Mouse (Mus musculus) embryonic facial prominence, embryonic 11.5 days (tissue): ENCODE data around the gene Cabin1. TPM values are rescaled to one million over a fixed set of nuclear protein-coding genes. Genes with fewer than 3 reads are reported as not detected.

Source experiments
- ATAC-seq: fragments of 200-750 bp; cut with Nextera tagmentation; replicated peaks from 2 replicates; pipeline ENCODE4 v1.8.0; 2017; ENCODE audit warnings: low read depth; ENCODE audit not compliant: insufficient number of reproducible peaks, low FRiP score, low TSS enrichment
- DNase-seq: peaks from one replicate; pipeline ENCODE4 v3.0.0-alpha.2; 2015; ENCODE audit warnings: low spot score
- H3K27ac ChIP-seq: fragments of 300-500 bp; sonication (generic); replicated peaks from 2 replicates; pipeline ENCODE4 v1.5.1; 2014; ENCODE audit warnings: mild to moderate bottlenecking, low read depth, low read length, control low read depth
- H3K27me3 ChIP-seq: fragments of 300-500 bp; sonication (generic); 2 replicates; pipeline ENCODE4 v1.6.1; 2014; ENCODE audit warnings: mild to moderate bottlenecking, low read length, moderate library complexity, mixed read lengths; ENCODE audit not compliant: control insufficient read depth, insufficient read depth
- H3K36me3 ChIP-seq: fragments of 300-500 bp; sonication (generic); replicated peaks from 2 replicates; pipeline ENCODE4 v1.6.1; 2014; ENCODE audit warnings: low read depth, mild to moderate bottlenecking, low read length, moderate library complexity, mixed read lengths; ENCODE audit not compliant: control insufficient read depth, insufficient read depth
- H3K4me1 ChIP-seq: fragments of 300-500 bp; sonication (generic); 2 replicates; pipeline ENCODE4 v1.6.1; 2014; ENCODE audit warnings: low read length, mixed read lengths; ENCODE audit not compliant: control insufficient read depth, insufficient read depth
- H3K4me2 ChIP-seq: fragments of 300-500 bp; sonication (generic); 2 replicates; pipeline ENCODE4 v1.6.1; 2014; ENCODE audit warnings: low read depth, mild to moderate bottlenecking, control low read depth, low read length, moderate library complexity
- H3K4me3 ChIP-seq: fragments of 300-500 bp; sonication (generic); 2 replicates; pipeline ENCODE4 v1.5.1; 2014; ENCODE audit warnings: low read depth, low read length, control low read depth
- H3K9ac ChIP-seq: fragments of 300-500 bp; sonication (generic); replicated peaks from 2 replicates; pipeline ENCODE4 v1.6.1; 2014; ENCODE audit warnings: mild to moderate bottlenecking, control low read depth, low read length
- H3K9me3 ChIP-seq: fragments of 300-500 bp; sonication (generic); replicated peaks from 2 replicates; pipeline ENCODE4 v1.6.1; 2016; ENCODE audit warnings: mild to moderate bottlenecking, low read length, inconsistent platforms, mixed read lengths; ENCODE audit not compliant: control insufficient read depth
- WGBS: fragments of 180-500 bp; shearing (Covaris S2); extraction: QIAGEN DNeasy Blood & Tissue Kit; methylation state at CpG from one replicate; pipeline ENCODE4 v1.1.7; 2014; 5-methylcytosine and 5-hydroxymethylcytosine counted together
- polyA plus RNA-seq: library from polyadenylated mRNA; unstranded; fragments of >200 nt; fragmentation: Nextera tagmentation; extraction: Ambion mirVana; gene quantifications from 2 replicates; pipeline ENCODE4 v1.2.1, GENCODE M21; 2014

Cabin1 gene
- polyA plus RNA-seq, 1 experiment from 2014 or later = 21.7 TPM

DNA sequence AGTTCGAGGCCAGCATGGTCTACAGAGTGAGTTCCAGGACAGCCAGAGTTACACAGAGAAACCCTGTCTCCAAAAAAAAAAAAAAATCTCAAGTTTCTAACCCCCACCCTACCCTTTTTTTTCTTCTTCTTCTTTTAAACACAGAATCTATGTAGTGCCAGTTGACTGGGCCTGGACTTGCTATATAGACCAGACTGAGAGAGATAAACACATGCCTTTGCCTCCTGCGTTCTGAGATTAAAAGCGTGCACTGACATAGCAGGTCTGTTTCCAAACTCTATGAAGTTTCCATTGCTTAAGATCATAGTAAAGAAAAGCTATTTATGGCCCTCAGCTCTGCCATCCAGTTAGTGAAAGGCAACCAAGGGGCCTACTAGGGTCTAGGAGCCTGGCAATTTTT lies 1.7 kb downstream of the Cabin1 start:
- Histone ChIP-seq H3K9me3 (no peaks in the 10 kb centered on the region), H3K9ac (no peak overlapping the region), H3K4me3 (no peak overlapping the region), H3K36me3 (peaks cover 4% of the 10 kb centered on the region), H3K27me3 (no peaks in the 10 kb centered on the region), H3K4me1 (no peaks in the 10 kb centered on the region), H3K4me2 (no peak overlapping the region), H3K27ac (no peak overlapping the region)
- 97% methylated on average over 3 of the region's 3 CpGs for WGBS
- DNase-seq = no peak
- no peak for ATAC-seq

DNA sequence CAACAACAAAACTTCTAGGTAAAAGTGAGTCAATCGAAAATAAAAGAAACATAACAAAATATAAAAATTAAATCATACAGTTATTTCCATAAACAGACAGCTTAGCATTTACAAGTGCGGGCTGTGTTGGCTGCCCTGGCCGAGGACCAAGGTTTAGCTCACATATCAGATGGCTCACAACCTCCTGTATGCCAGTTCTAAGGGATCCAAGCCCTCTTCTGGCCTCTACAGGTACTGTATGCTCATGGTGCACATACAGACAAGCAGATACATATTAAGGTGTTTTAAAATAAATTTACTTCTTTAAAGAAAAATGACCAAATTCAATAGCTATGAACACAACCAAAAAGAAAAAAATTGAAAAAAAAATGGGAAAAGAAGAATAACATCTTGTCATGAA lies 3.8 kb downstream of the Cabin1 start:
- Histone ChIP-seq H3K27me3 (no peaks in the 10 kb centered on the region), H3K4me1 (no peaks in the 10 kb centered on the region), H3K9ac (no peak overlapping the region), H3K9me3 (no peaks in the 10 kb centered on the region), H3K36me3 (peaks cover 4% of the 10 kb centered on the region), H3K4me2 (no peak overlapping the region), H3K4me3 (no peak overlapping the region), H3K27ac (no peak overlapping the region)
- DNase-seq = no peak
- WGBS = 98% methylated on average over 3 of the region's 3 CpGs
- no peak for ATAC-seq

DNA sequence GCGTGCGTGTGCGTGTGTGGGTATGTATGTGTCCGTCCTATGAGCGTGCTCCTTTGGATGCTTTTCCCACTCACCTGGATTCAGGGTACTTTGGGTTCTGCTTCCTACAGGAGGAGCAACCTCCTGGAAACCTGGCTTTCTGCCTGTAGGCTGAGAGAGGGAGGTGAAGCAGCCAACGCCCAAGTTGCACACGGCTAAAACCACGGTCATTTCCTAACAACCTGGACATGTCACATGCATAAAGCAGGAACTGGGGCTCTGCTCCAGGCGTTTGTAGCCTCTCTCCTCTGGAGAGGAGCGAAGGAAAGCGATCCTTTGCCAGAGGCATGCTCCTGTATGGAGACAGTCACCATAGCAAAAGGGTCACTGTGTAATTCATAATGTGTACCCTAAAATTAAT lies 7.4 kb downstream of the Cabin1 start:
- Histone ChIP-seq H3K9me3 (no peaks in the 10 kb centered on the region), H3K4me3 (no peak overlapping the region), H3K4me1 (no peaks in the 10 kb centered on the region), H3K9ac (no peak overlapping the region), H3K4me2 (no peak overlapping the region), H3K27me3 (no peaks in the 10 kb centered on the region), H3K27ac (no peak overlapping the region), H3K36me3 (peaks cover 4% of the 10 kb centered on the region)
- ATAC-seq (no peak), DNase-seq (no peak)
- WGBS = 94% methylated on average over 11 of the region's 11 CpGs

DNA sequence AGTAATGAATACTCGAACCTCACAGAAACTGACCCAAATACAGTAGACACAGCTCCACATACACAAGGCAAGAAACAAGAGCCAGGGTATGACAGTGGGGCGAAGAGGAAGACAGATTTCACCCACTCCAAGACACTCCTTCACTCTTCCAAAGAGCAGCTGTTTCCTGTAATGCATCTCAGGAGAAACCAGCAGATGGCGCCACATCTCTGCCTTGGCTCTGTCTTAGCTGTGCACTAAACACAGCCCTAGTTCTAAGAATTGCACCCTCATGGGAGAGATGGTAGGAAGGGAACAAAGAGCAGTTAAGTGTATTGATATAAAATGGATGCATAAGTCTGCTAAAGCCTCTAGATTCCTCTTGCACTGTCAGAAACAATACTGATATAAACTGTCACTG lies 20.1 kb downstream of the Cabin1 start:
- 48% methylated on average over 3 of the region's 3 CpGs for WGBS
- peak; percentile 87 for DNase-seq
- H3K27ac ChIP-seq = no peak overlapping the region
- no peak; the same call in 1 of the 2 replicates for ATAC-seq
- no peak overlapping the region for H3K4me2 ChIP-seq
- no peaks in the 10 kb centered on the region for H3K27me3 ChIP-seq
- no peaks in the 10 kb centered on the region for H3K4me1 ChIP-seq
- peaks cover 10% of the 10 kb centered on the region for H3K36me3 ChIP-seq
- no peak overlapping the region for H3K4me3 ChIP-seq
- H3K9me3 ChIP-seq = no peaks in the 10 kb centered on the region
- no peak overlapping the region for H3K9ac ChIP-seq

DNA sequence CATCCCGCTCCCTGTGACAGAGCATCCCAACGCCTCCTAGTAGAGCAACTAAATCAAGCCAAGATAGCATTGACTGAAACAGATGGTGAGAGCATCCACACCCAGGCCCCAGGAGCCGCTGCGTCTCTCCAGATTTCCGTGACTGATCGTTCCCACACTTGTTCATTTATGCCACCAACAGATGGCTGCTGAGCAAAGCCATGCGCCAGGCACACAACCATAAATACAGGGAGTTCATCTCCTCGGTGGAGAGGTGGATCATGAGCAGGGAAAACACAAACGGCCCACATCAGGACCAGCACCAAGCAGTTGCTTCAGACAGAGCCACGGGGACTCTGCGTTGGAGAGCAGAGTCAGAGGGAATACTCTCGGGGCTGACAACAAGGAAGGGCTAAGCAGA lies 20.8 kb downstream of the Cabin1 start:
- H3K4me1 ChIP-seq = no peaks in the 10 kb centered on the region
- no peak overlapping the region for H3K9ac ChIP-seq
- ATAC-seq (no peak), DNase-seq (no peak)
- no peak overlapping the region for H3K4me3 ChIP-seq
- no peak overlapping the region for H3K4me2 ChIP-seq
- 92% methylated on average over 12 of the region's 12 CpGs for WGBS
- no peak overlapping the region for H3K27ac ChIP-seq
- H3K9me3 ChIP-seq = no peaks in the 10 kb centered on the region
- peaks cover 8% of the 10 kb centered on the region for H3K36me3 ChIP-seq
- H3K27me3 ChIP-seq = no peaks in the 10 kb centered on the region

DNA sequence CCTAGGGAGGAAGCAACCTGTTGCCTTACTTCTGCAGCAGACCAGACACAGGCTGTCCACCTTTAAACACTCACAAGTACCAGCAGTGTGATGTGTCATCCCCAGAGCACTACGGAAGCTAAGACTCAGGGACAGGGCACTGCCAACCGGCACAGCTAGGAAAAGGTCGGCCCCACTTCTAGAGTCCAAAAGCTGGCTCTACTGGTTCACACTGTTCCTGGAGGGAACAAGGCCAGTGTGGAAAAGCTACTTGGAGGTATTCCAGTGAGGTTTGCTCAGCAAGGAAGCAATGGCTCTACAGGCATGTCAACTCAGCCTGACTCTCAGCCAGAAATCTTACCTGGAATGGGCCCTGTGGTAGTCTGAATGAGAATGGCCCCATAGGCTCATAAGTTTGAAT lies 23.3 kb downstream of the Cabin1 start:
- ATAC-seq = no peak
- Histone ChIP-seq H3K27ac (no peak overlapping the region), H3K9ac (no peak overlapping the region), H3K4me1 (no peaks in the 10 kb centered on the region), H3K27me3 (no peaks in the 10 kb centered on the region), H3K9me3 (no peaks in the 10 kb centered on the region), H3K4me2 (no peak overlapping the region), H3K4me3 (no peak overlapping the region), H3K36me3 (peaks cover 4% of the 10 kb centered on the region)
- DNase-seq = no peak
- WGBS = 95% methylated on average over 3 of the region's 3 CpGs

DNA sequence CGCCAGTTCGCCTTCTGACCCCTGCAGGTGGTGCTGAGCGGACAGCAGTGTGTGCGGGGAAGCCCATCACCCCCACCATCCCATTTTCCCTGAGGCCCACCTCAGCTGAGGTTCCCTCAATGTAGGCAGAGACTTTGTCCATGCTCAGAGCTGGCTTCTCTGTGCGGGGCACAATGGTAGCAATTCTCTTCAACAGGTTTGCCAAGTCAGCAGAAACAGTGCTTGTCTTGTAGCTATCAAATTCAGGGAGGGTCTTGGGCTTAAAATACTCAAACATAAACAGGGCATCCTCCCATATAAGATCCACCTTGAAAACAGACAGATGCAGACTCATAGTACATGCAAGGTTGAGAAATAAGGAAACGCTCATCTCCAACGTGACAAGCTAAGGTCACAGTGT lies 38.7 kb downstream of the Cabin1 start:
- WGBS = 91% methylated on average over 7 of the region's 7 CpGs
- H3K36me3 ChIP-seq = peaks cover 10% of the 10 kb centered on the region
- no peak for DNase-seq
- H3K27me3 ChIP-seq = no peaks in the 10 kb centered on the region
- H3K4me2 ChIP-seq = no peak overlapping the region
- no peak overlapping the region for H3K27ac ChIP-seq
- no peaks in the 10 kb centered on the region for H3K9me3 ChIP-seq
- no peak overlapping the region for H3K9ac ChIP-seq
- H3K4me1 ChIP-seq = no peaks in the 10 kb centered on the region
- no peak overlapping the region for H3K4me3 ChIP-seq
- no peak for ATAC-seq

DNA sequence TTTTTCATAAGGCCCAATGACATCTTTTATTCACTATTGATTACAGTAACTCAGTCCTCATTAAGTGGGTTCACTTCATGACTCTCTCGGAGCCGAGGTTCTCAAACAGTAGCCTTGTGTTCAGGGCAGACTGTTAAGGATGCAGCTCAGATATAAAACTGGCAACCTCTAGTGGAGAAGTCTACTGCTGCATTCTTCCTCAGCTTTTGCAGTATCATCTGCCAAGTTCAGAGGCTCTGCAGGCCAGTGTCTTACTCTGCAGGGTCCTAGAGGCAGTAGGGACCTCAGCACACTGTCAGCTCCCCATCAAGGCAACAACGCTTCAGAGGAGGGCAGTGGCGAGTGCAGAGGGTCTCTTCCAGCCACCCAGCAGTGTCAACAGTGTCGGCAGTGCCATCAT lies 43.9 kb downstream of the Cabin1 start:
- WGBS = 88% methylated on average over 5 of the region's 5 CpGs
- H3K36me3 ChIP-seq = peaks cover 7% of the 10 kb centered on the region
- H3K4me1 ChIP-seq = no peaks in the 10 kb centered on the region
- no peak for DNase-seq
- no peak for ATAC-seq
- no peaks in the 10 kb centered on the region for H3K27me3 ChIP-seq
- H3K4me2 ChIP-seq = no peak overlapping the region
- H3K27ac ChIP-seq = no peak overlapping the region
- H3K9ac ChIP-seq = no peak overlapping the region
- no peak overlapping the region for H3K4me3 ChIP-seq
- H3K9me3 ChIP-seq = no peaks in the 10 kb centered on the region
